Mouse (Mus musculus) bone marrow, adult 2 months (tissue): ENCODE results near the gene Cbr2.

ENCODE experiments used
- CTCF ChIP-seq: fragments of 200-500 bp; IDR thresholded peaks from 2 replicates; pipeline ENCODE4 v1.5.1; 2011; ENCODE audit warnings: low read length, control low read depth; ENCODE audit not compliant: control insufficient read depth, insufficient read depth
- POLR2A ChIP-seq: fragments of 200-500 bp; IDR thresholded peaks from 2 replicates; pipeline ENCODE4 v1.6.1; 2011; ENCODE audit warnings: low read depth, mild to moderate bottlenecking, control low read depth, low read length, borderline replicate concordance; ENCODE audit not compliant: control insufficient read depth

DNA sequence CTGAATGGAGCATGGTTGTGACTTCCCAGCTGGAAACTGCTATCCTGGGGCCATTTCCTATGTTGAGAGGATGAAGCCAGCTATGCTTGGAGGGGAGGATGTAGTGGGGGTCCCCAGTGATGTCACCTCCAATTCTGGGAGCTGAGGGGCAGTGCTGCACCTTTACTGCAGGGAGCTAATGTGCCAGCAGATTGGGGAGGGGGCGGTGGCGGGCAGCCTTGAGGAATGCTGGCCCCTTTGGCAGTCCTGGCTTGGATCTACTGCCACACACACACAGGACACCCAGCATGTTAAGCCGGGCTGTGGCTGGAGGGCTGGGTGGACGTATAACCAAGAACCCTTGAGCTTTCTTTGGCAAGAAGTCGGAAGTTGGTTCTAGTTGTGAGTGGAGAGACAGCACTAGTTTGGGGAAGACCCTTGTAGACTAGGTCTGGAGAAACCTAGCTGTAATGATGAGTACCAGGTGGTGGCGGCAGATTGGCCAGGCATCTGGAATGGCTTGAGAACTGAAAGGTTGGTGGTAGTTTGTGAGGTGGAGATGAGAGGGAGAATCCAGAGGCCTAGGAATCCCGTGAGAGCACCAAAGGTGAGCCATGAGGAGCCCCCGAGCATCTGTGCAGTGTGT is 19.8 kb downstream of the Cbr2 start:
- no peak for TF ChIP-seq POLR2A
- TF ChIP-seq CTCF, result no peak
